Mouse (Mus musculus) CH12.LX (cell line): ENCODE results near the gene Slc26a10. TPM values are rescaled to one million over a fixed set of nuclear protein-coding genes. Genes with fewer than 3 reads are reported as not detected.

Experiments
- DNase-seq: peaks from one replicate; pipeline ENCODE4 v3.0.0-alpha.2; 2013; ENCODE audit errors: extremely low read depth
- H3K27ac ChIP-seq: 2 replicates; pipeline ENCODE4 v1.5.1; 2012; ENCODE audit warnings: low read depth, mild to moderate bottlenecking, control low read depth, moderate library complexity; ENCODE audit not compliant: insufficient read depth
- H3K27me3 ChIP-seq: replicated peaks from 2 replicates; pipeline ENCODE3; 2012; ENCODE audit warnings: inconsistent platforms
- H3K36me3 ChIP-seq, 2 experiments: replicated peaks in 1 of 2; 2 replicates each; pipeline versions ENCODE3 to v1.6.1; 2012; ENCODE audit warnings: inconsistent platforms in 1 of 2, low read length in 1 of 2, mild to moderate bottlenecking in 1 of 2, mixed read lengths in 1 of 2, moderate library complexity in 1 of 2; ENCODE audit not compliant: control insufficient read depth in 1 of 2, insufficient read depth in 1 of 2
- H3K4me1 ChIP-seq, 2 experiments: 2 replicates each; pipeline ENCODE4 v1.6.1; 2012; ENCODE audit warnings: inconsistent platforms in 1 of 2, moderate library complexity in 1 of 2; ENCODE audit not compliant: insufficient read depth in 2 of 2, control insufficient read depth in 1 of 2
- H3K4me2 ChIP-seq: 2 replicates; pipeline ENCODE4 v1.6.1; 2012; ENCODE audit warnings: low read depth, mild to moderate bottlenecking, control low read depth; ENCODE audit not compliant: poor library complexity, insufficient read depth, severe bottlenecking
- H3K4me3 ChIP-seq, 3 experiments: fragments of 150-350 bp in 1 of 3; sonication (generic) in 1 of 3; replicated peaks in 1 of 3; 2 replicates each; pipeline versions ENCODE3 to v1.5.1; 2011 to 2012; ENCODE audit warnings: low read depth in 2 of 3, low read length in 2 of 3, mild to moderate bottlenecking in 2 of 3, moderate library complexity in 2 of 3, control low read depth in 1 of 3, improper control_type of control experiment in 1 of 3, inconsistent platforms in 1 of 3, mixed read lengths in 1 of 3; ENCODE audit not compliant: poor library complexity in 1 of 3
- H3K79me2 ChIP-seq: replicated peaks from 2 replicates; pipeline ENCODE4 v1.6.1; 2012; ENCODE audit warnings: mild to moderate bottlenecking, moderate library complexity; ENCODE audit not compliant: control insufficient read depth, poor library complexity, insufficient read depth, severe bottlenecking; ENCODE audit errors: extremely low read depth
- H3K9ac ChIP-seq: 2 replicates; pipeline ENCODE4 v1.6.1; 2012; ENCODE audit warnings: low read depth, mild to moderate bottlenecking, control low read depth, moderate library complexity; ENCODE audit not compliant: insufficient read depth
- H3K9me3 ChIP-seq: replicated peaks from 2 replicates; pipeline ENCODE3; 2012; ENCODE audit warnings: low read length, inconsistent platforms, mixed read lengths
- CHD1 ChIP-seq: IDR thresholded peaks from 2 replicates; pipeline ENCODE4 v1.6.1; 2012; ENCODE audit warnings: low read depth, low read length, improper control_type of control experiment, inconsistent platforms
- CHD2 ChIP-seq: IDR thresholded peaks from 2 replicates; pipeline ENCODE4 v1.6.1; 2011; ENCODE audit warnings: low read length, improper control_type of control experiment
- CTCF ChIP-seq, 2 experiments: IDR thresholded peaks in 1 of 2; conservative IDR thresholded peaks in 1 of 2; 2 replicates each; pipeline ENCODE4 v1.5.1; 2011 to 2012; ENCODE audit warnings: low read depth in 2 of 2, low read length in 2 of 2, improper control_type of control experiment in 1 of 2, inconsistent platforms in 1 of 2, mild to moderate bottlenecking in 1 of 2, moderate library complexity in 1 of 2
- ELF1 ChIP-seq: IDR thresholded peaks from 2 replicates; pipeline ENCODE4 v1.6.1; 2014; ENCODE audit warnings: low read depth, mild to moderate bottlenecking, inconsistent platforms, low read length, improper control_type of control experiment
- JUN ChIP-seq: IDR thresholded peaks from 2 replicates; pipeline ENCODE4 v1.6.1; 2011; ENCODE audit warnings: low read depth, mild to moderate bottlenecking, low read length, improper control_type of control experiment, moderate library complexity; ENCODE audit not compliant: insufficient read depth
- JUND ChIP-seq: conservative IDR thresholded peaks from 2 replicates; pipeline ENCODE4 v1.6.1; 2011; ENCODE audit warnings: low read depth, low read length, improper control_type of control experiment
- KAT2A ChIP-seq: IDR thresholded peaks from 2 replicates; pipeline ENCODE4 v1.6.1; 2012; ENCODE audit warnings: low read length, improper control_type of control experiment, inconsistent platforms; ENCODE audit not compliant: insufficient replicate concordance
- MAFK ChIP-seq: IDR thresholded peaks from 2 replicates; pipeline ENCODE4 v1.6.1; 2011; ENCODE audit warnings: low read length, improper control_type of control experiment; ENCODE audit not compliant: insufficient replicate concordance
- MAX ChIP-seq: IDR thresholded peaks from 2 replicates; pipeline ENCODE4 v1.6.1; 2011; ENCODE audit warnings: low read length, improper control_type of control experiment
- MAZ ChIP-seq: IDR thresholded peaks from 2 replicates; pipeline ENCODE4 v1.6.1; 2012; ENCODE audit warnings: low read depth, mild to moderate bottlenecking, inconsistent platforms, low read length, improper control_type of control experiment, moderate library complexity
- MEF2A ChIP-seq: IDR thresholded peaks from 2 replicates; pipeline ENCODE4 v1.6.1; 2014; ENCODE audit warnings: low read depth, mild to moderate bottlenecking, inconsistent platforms, low read length, improper control_type of control experiment, borderline replicate concordance
- MXI1 ChIP-seq: IDR thresholded peaks from 2 replicates; pipeline ENCODE4 v1.6.1; 2011; ENCODE audit warnings: mild to moderate bottlenecking, low read depth, low read length, improper control_type of control experiment
- NRF1 ChIP-seq: IDR thresholded peaks from 2 replicates; pipeline ENCODE4 v1.6.1; 2014; ENCODE audit warnings: low read depth, mild to moderate bottlenecking, inconsistent platforms, low read length, improper control_type of control experiment, moderate library complexity
- POLR2A ChIP-seq: IDR thresholded peaks from 2 replicates; pipeline ENCODE4 v1.6.1; 2011; ENCODE audit warnings: low read depth, mild to moderate bottlenecking, improper control_type of control experiment, low read length
- RCOR1 ChIP-seq: conservative IDR thresholded peaks from 2 replicates; pipeline ENCODE4 v1.6.1; 2012; ENCODE audit warnings: low read depth, mild to moderate bottlenecking, inconsistent platforms, low read length, improper control_type of control experiment
- SMC3 ChIP-seq: IDR thresholded peaks from 2 replicates; pipeline ENCODE4 v1.6.1; 2011; ENCODE audit warnings: low read depth, low read length, improper control_type of control experiment
- UBTF ChIP-seq: IDR thresholded peaks from 2 replicates; pipeline ENCODE4 v1.6.1; 2012; ENCODE audit warnings: low read depth, mild to moderate bottlenecking, inconsistent platforms, low read length, improper control_type of control experiment, moderate library complexity
- ZMIZ1 ChIP-seq: IDR thresholded peaks from 2 replicates; pipeline ENCODE4 v1.6.1; 2012; ENCODE audit warnings: low read depth, mild to moderate bottlenecking, inconsistent platforms, low read length, improper control_type of control experiment
- ZNF384 ChIP-seq: IDR thresholded peaks from 2 replicates; pipeline ENCODE4 v1.6.1; 2012; ENCODE audit warnings: low read depth, low read length, improper control_type of control experiment, inconsistent platforms
- dilution Hi-C: fragments of 300-500 bp; cut with MboI; formaldehyde crosslinking; loops from 2 replicates; pipeline ENCODE4 v1.14.3; 2020; ENCODE audit warnings: low sequenced_read_pairs; ENCODE audit not compliant: extremely low pct_unique_long_range_greater_than_20kb, extremely low pct_ligation_motif_present
- in situ Hi-C: fragments of 300-500 bp; cut with MboI; formaldehyde crosslinking; loops from 3 replicates; pipeline ENCODE4 v1.14.3; 2019; ENCODE audit warnings: low sequenced_read_pairs, low pct_ligation_motif_present, low pct_unique_long_range_greater_than_20kb, mixed read lengths
- polyA plus RNA-seq: library from polyadenylated mRNA; unstranded; fragments of >175 nt; gene quantifications from 2 replicates; pipeline ENCODE4 v1.2.1, GENCODE M21; 2012; ENCODE audit warnings: low read depth; ENCODE audit not compliant: insufficient read length
- total RNA-seq, 2 experiments: library from RNA; depleted of rRNA; stranded (reverse); fragments of 300-350 nt in 1 of 2; fragments of >200 nt in 1 of 2; gene quantifications; 2 replicates each; pipeline ENCODE4 v1.2.3; 2012 to 2014

Slc26a10 gene
- total and polyA plus RNA-seq, 3 experiments = 0.05 to 1.7 (median 0.16) TPM

DNA sequence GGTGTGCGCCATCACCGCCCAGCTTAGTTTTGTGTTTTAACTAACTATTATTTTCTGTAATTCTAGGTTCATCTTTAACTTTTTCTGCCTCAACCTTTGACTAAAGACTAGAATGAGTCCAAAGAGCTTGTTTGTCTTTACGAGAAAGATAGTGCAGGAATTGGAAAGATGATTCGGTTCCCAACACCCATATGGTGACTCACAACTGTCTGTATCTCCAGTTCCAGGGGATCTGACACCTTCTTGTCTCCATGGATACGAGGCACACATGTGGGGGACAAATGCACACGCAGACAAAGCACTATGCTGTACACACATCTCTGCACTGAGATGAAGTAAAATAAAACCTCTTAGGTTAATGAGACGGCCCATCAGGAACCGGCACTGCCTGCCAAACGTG is 20.4 kb downstream of the Slc26a10 start:
- H3K27ac ChIP-seq = no peak overlapping the region
- DNase-seq = no peak
- in situ Hi-C loops (no loop called here), dilution Hi-C loops (no loop called here)
- no peak overlapping the region for H3K4me3 ChIP-seq
- H3K9me3 ChIP-seq = peaks cover 6% of the 10 kb centered on the region
- no peaks in the 10 kb centered on the region for H3K27me3 ChIP-seq
- no peaks in the 10 kb centered on the region for H3K79me2 ChIP-seq
- peaks cover 5 to 9% of the 10 kb centered on the region in 2 experiments; a peak in 3 of 4 replicates for H3K4me1 ChIP-seq
- no peak overlapping the region for H3K9ac ChIP-seq
- no peak overlapping the region for H3K4me2 ChIP-seq
- no peak for TF ChIP-seq ELF1
- TF ChIP-seq MEF2A = no peak
- TF ChIP-seq MAX = no peak
- no peak for TF ChIP-seq SMC3
- TF ChIP-seq CHD1 = no peak
- no peaks in the 10 kb centered on the region for H3K36me3 ChIP-seq

DNA sequence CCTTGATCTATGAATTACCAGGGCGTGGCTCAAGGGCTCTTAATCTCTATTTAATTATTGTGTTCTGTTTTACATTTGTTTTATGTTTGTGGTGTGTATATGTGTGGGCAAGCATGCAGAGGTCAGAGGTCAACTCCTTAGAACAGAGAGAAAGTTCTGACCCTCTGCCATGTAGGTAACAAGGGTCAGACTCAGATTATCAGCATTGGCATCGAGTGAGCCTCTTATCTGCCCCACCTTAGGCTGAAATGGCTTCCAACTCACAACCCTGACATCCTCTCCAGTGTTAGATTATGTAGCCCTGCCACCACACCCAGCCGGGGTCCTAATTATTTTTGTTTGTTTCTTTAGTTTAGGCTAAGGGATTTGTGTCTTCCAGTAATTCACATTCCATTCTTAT is 22.0 kb downstream of the Slc26a10 start:
- H3K27me3 ChIP-seq = no peaks in the 10 kb centered on the region
- no peak overlapping the region for H3K4me2 ChIP-seq
- H3K4me3 ChIP-seq = no peak overlapping the region
- no peak for DNase-seq
- in situ Hi-C loops (no loop called here), dilution Hi-C loops (no loop called here)
- no peaks in the 10 kb centered on the region for H3K36me3 ChIP-seq
- no peak overlapping the region for H3K9ac ChIP-seq
- H3K27ac ChIP-seq = no peak overlapping the region
- H3K79me2 ChIP-seq = no peaks in the 10 kb centered on the region
- no peaks in the 10 kb centered on the region for H3K9me3 ChIP-seq
- TF ChIP-seq JUND (no peak), MAFK (no peak), ELF1 (no peak), MEF2A (no peak), RCOR1 (no peak), POLR2A (no peak), CHD2 (no peak), MAZ (no peak), MXI1 (no peak), CTCF (conservative IDR thresholded peaks at IDR 0.05 in 1 of 2, IDR thresholded peaks at IDR 0.05 in 1 of 2; ENCODE audit: low read depth in 2 of 2, low read length in 2 of 2) (no peak), UBTF (no peak), JUN (no peak), ZMIZ1 (no peak), ZNF384 (no peak), KAT2A (no peak), NRF1 (no peak)
- H3K4me1 ChIP-seq = peaks cover 5 to 9% of the 10 kb centered on the region in 2 experiments; a peak in 3 of 4 replicates
